ENCODE assay signal across 8 mouse cellular contexts in genomic region chr12:98674627-98675143, GRCm38 (mm10). TPM values are rescaled to one million over a fixed set of nuclear protein-coding genes. Genes with fewer than 3 reads are reported as not detected.
DNase-seq lines count a peak whose midpoint lies in the region; ATAC-seq and TF ChIP-seq lines count a peak whose summit lies in the region.

No protein-coding gene starts in this region.

- peak; percentile 87 for ATAC-seq in Patski
- peak; percentile 89 for ATAC-seq in hindbrain, embryonic 13.5 days (ENCODE audit: low FRiP score)

- H3K9me3 ChIP-seq in hindbrain, embryonic 13.5 days = no peaks in the 10 kb centered on the region

- peak; percentile 33 for DNase-seq in Patski (ENCODE audit: low read depth, low spot score)
- DNase-seq in cerebellum, postnatal 14 days = peak; percentile 84 to 90
- peak; percentile 58 to 63 for DNase-seq in frontal cortex, postnatal 25 days (ENCODE audit: low spot score in 2 of 2)
- peak; percentile 74 to 83 for DNase-seq in layer of hippocampus, postnatal 14 days (ENCODE audit: low spot score in 2 of 2)
- peak; percentile 87 for DNase-seq in lung, postnatal 14 days
- DNase-seq in ovary, postnatal 36 days (ENCODE audit: low spot score) = peak; percentile 72
- DNase-seq in thymus, postnatal 25 days = peak; percentile 80

- peaks cover 30% of the 10 kb centered on the region for H3K36me3 ChIP-seq in hindbrain, embryonic 13.5 days

- H3K4me1 ChIP-seq in hindbrain, embryonic 13.5 days (replicated peaks) = no peaks in the 10 kb centered on the region; the same call in 1 of the 2 replicates

- H3K9ac ChIP-seq in hindbrain, embryonic 13.5 days = no peak overlapping the region

- peak overlapping the region; percentile 27 for H3K4me3 ChIP-seq in hindbrain, embryonic 13.5 days

- WGBS in hindbrain, embryonic 13.5 days = 12% methylated on average over 9 of the region's 9 CpGs

- in situ Hi-C loops in Patski (cut with MboI; ENCODE audit: low pct_unique_long_range_greater_than_20kb) = no loop called here

- peak; percentile 75 for TF ChIP-seq CTCF in Patski (IDR thresholded peaks at IDR 0.05)

- POLR2A ChIA-PET in Patski (lab: Charles Lee) = no interaction called here

- peak overlapping the region; percentile 48 for H3K4me2 ChIP-seq in hindbrain, embryonic 13.5 days

- H3K27me3 ChIP-seq in Patski = no peaks in the 10 kb centered on the region
- H3K27me3 ChIP-seq in hindbrain, embryonic 13.5 days = no peaks in the 10 kb centered on the region

- H3K27ac ChIP-seq in hindbrain, embryonic 13.5 days = peak overlapping the region; percentile 55

- CTCF ChIA-PET in Patski (lab: Charles Lee) = interaction anchor here (0.7 to 2.4 kb wide), 21 partner anchors 10 to 76 kb away, joined by 3 to 9 read pairs (median 4); no protein-coding TSS in a partner anchor

RNA-seq across cellular contexts. Expression of gene Spata7, which starts 46.7 kb away (rescaled TPM):
- 18.0 TPM for polyA plus RNA-seq in Patski (2021)
- 30.4 and 31.3 TPM in 2 replicates for polyA plus RNA-seq in hindbrain, embryonic 13.5 days (2015; fragmentation: Nextera tagmentation; extraction: Ambion mirVana)
- total RNA-seq in layer of hippocampus, postnatal 14 days (2021) = 10 to 100 TPM; 27.6 to 29.0 TPM

Comparison
In these comparisons a context has a peak if more than half of its experiments do, and no peak if none do; other contexts are left out.
1. Peak in every context shown above with its lines: DNase-seq, ATAC-seq, H3K4me3 ChIP-seq and H3K27ac ChIP-seq.
2. DNase-seq: peak in every context shown above with its lines; median percentile 87 in cerebellum, postnatal 14 days; 87 in lung, postnatal 14 days; 80 in thymus, postnatal 25 days; 78 in layer of hippocampus, postnatal 14 days; 72 in ovary, postnatal 36 days; 60 in frontal cortex, postnatal 25 days; 33 in Patski.